Mouse (Mus musculus) hindbrain, embryonic 15.5 days (tissue): ENCODE data around the gene Mcoln3. TPM values are rescaled to one million over a fixed set of nuclear protein-coding genes. Genes with fewer than 3 reads are reported as not detected.
A peak's percentile ranks its signal among the peaks of the same experiment; 100 is the strongest.

Experiments used
- ATAC-seq: fragments of 200-750 bp; cut with Nextera tagmentation; 2 replicates; pipeline ENCODE4 v1.8.0; 2017; ENCODE audit warnings: low read depth, moderate number of reproducible peaks, moderate TSS enrichment; ENCODE audit not compliant: low FRiP score
- H3K27ac ChIP-seq: fragments of 300-500 bp; sonication (generic); replicated peaks from 2 replicates; pipeline ENCODE4 v1.5.1; 2015; ENCODE audit warnings: mild to moderate bottlenecking, inconsistent platforms
- H3K27me3 ChIP-seq: fragments of 300-500 bp; sonication (generic); 2 replicates; pipeline ENCODE4 v1.6.1; 2015; ENCODE audit warnings: control low read depth, inconsistent platforms
- H3K36me3 ChIP-seq: fragments of 300-500 bp; sonication (generic); 2 replicates; pipeline ENCODE4 v1.6.1; 2015; ENCODE audit warnings: control low read depth, inconsistent platforms
- H3K4me1 ChIP-seq: fragments of 300-500 bp; sonication (generic); replicated peaks from 2 replicates; pipeline ENCODE4 v1.6.1; 2015; ENCODE audit warnings: control low read depth, inconsistent platforms
- H3K4me2 ChIP-seq: fragments of 300-500 bp; sonication (generic); 2 replicates; pipeline ENCODE4 v1.6.1; 2015; ENCODE audit warnings: moderate library complexity, mild to moderate bottlenecking, inconsistent platforms
- H3K4me3 ChIP-seq: fragments of 300-500 bp; sonication (generic); 2 replicates; pipeline ENCODE4 v1.5.1; 2015; ENCODE audit warnings: mild to moderate bottlenecking, inconsistent platforms
- H3K9ac ChIP-seq: fragments of 300-500 bp; sonication (generic); 2 replicates; pipeline ENCODE4 v1.6.1; 2015; ENCODE audit warnings: inconsistent platforms
- H3K9me3 ChIP-seq: fragments of 300-500 bp; sonication (generic); 2 replicates; pipeline ENCODE4 v1.6.1; 2016; ENCODE audit warnings: control low read depth, inconsistent platforms
- WGBS: fragments of 180-500 bp; shearing (Covaris S2); methylation state at CpG from one replicate; pipeline ENCODE4 v1.1.7; 2015; 5-methylcytosine and 5-hydroxymethylcytosine counted together
- polyA plus RNA-seq: library from polyadenylated mRNA; unstranded; fragments of >200 nt; fragmentation: Nextera tagmentation; extraction: Ambion mirVana; gene quantifications from 2 replicates; pipeline ENCODE4 v1.2.1, GENCODE M21; 2015

Mcoln3 gene
- polyA plus RNA-seq, 1 experiment from 2014 or later, result 0.22 TPM

DNA sequence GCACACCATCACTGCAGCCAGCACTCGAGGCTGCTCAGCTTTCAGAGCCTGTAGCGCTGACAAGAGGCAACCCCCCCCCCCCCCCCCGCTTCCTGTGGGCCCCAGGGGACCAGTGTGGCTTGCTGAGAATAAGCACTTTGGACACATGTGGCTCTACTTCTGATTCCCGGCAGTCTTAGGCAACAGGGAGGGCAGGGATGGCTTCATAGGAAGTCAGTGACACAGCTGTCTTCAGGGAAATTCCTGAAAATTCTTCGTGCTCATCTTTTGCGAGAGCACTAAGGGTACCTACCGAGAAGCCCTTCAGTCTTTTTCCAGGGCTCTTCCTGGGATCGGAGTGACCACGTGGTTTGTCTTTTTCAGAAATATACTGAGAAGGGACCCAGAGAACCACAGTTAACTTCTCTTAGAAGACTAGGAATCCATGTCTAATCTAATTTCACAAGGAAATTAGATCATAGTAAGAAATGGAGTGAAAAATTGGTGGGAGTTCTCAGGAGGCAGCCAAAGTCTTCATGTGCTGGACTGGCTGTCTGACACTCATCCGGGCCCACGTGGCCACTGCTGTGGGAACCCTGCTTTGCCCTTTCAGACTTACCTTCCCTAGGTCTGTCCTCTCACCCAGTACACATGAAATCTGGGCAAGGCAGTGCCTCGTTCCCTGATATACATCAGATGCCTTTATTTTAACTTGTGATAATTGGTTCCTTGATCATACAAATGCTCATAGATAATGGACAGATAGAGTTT is 36.8 kb downstream of the Mcoln3 start:
- no peak overlapping the region for H3K4me3 ChIP-seq
- 20% methylated on average over 12 of the region's 12 CpGs for WGBS
- peaks cover 21% of the 10 kb centered on the region for H3K27me3 ChIP-seq
- H3K36me3 ChIP-seq, result no peaks in the 10 kb centered on the region
- peaks cover 10% of the 10 kb centered on the region for H3K4me1 ChIP-seq
- no peak overlapping the region for H3K27ac ChIP-seq
- H3K9me3 ChIP-seq, result no peaks in the 10 kb centered on the region
- H3K9ac ChIP-seq, result no peak overlapping the region
- ATAC-seq, result peak; percentile 45; the same call in 1 of the 2 replicates
- H3K4me2 ChIP-seq, result peak overlapping the region; percentile 5; the same call in 1 of the 2 replicates

DNA sequence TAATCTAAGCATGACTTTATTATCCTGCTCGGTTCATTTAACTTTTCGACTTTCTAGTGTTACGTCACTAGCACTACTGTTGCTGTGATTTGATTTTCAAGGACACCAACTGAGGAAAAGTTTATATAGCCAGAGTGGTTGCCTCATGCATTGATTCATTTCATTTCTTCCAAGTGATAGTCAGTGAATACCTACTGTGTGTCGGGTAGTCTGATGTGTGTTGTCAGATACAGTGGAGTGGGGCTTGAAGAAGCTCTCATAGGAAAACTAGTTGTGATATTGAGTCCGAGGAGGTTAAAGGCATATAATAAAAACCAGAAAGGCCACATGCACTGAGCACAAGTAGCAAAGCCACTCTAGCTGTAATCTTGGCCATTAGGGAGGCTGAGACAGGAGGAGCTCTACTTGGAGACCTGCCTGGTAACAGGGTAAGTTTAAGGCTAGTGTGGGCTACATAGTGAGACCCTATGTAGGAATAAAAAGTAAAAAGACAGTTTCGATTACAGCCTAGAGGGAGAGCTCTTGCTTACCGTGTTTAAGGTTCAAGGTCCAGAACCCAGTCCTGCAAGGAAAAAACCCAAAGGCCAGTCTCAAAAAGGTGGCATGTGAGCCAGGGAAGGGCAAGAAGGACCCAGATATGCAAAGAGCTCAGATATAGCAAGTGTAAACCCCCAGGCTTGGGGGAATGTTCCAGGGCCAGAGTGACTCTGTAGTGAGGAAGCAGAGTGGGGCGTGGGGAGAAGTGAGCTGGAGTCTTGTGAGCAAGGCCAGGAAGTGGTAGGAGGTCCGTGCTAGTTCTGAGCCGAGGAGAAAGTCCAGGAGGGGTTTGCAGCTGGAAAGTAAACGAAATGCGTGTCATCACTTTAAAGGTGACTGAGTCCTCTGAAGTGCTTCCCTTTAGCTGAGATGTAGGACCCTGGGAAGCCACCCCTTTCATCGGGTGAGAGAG is 38.7 kb downstream of the Mcoln3 start:
- Histone ChIP-seq H3K4me3 (no peak overlapping the region), H3K9me3 (no peaks in the 10 kb centered on the region), H3K4me1 (no peaks in the 10 kb centered on the region; the same call in 1 of the 2 replicates), H3K9ac (no peak overlapping the region), H3K36me3 (no peaks in the 10 kb centered on the region), H3K4me2 (no peak overlapping the region), H3K27me3 (peaks cover 11% of the 10 kb centered on the region; the same call in 1 of the 2 replicates), H3K27ac (no peak overlapping the region)
- 80% methylated on average over 13 of the region's 13 CpGs for WGBS
- ATAC-seq, result no peak

DNA sequence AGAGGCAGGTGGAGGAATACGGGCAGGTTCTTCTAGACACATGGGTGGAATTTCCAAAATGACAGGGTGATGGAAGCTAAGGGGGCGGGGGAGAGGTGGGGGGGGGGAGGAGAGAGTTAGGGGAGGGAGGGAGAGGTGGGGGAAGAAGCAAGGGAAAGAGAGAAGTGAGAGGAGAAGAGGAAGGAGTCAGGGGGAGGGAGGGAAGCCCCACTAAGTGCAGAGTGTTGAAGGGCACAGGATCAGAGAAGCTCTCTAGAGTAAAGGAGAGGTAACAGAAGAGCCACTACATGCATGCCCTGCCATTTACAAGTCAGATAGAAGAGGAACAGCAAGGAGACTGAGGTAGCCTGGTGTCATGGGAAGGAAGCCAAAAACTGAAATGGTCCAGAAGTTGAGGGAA is 39.6 kb downstream of the Mcoln3 start:
- 69% methylated on average over 2 of the region's 2 CpGs for WGBS
- no peak overlapping the region for H3K27ac ChIP-seq
- no peak overlapping the region for H3K4me3 ChIP-seq
- no peak for ATAC-seq
- no peaks in the 10 kb centered on the region for H3K9me3 ChIP-seq
- H3K9ac ChIP-seq, result no peak overlapping the region
- H3K4me1 ChIP-seq, result no peaks in the 10 kb centered on the region; the same call in 1 of the 2 replicates
- 0 out of 2 replicates have a peak, but pooled peaks cover 4% of the 10 kb centered on the region for H3K27me3 ChIP-seq
- no peak overlapping the region for H3K4me2 ChIP-seq
- H3K36me3 ChIP-seq, result no peaks in the 10 kb centered on the region

DNA sequence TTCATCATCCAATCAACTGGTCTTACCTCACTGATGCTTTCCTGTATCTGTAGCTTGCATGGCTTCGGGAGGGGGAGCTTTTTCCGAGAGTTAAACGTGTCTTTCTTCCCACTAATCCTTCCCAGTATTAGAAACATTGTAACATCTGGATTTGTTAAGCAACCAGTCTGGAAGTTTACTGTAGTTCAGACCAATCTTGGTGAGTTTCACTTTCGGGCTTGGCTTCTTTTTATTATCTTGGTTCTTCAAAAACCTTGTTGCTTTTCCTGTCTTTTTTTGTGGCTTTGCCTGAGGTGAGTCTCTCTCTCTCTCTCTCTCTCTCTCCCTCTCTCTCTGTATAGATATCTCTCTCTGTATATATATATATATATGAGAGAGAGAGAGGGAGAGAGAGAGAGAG is 40.8 kb downstream of the Mcoln3 start:
- no peak overlapping the region for H3K9ac ChIP-seq
- H3K9me3 ChIP-seq, result no peaks in the 10 kb centered on the region
- 84% methylated on average over 4 of the region's 4 CpGs for WGBS
- ATAC-seq, result no peak
- H3K27me3 ChIP-seq, result 0 out of 2 replicates have a peak, but pooled peaks cover 2% of the 10 kb centered on the region
- no peaks in the 10 kb centered on the region; the same call in 1 of the 2 replicates for H3K4me1 ChIP-seq
- no peak overlapping the region for H3K27ac ChIP-seq
- no peaks in the 10 kb centered on the region for H3K36me3 ChIP-seq
- no peak overlapping the region for H3K4me2 ChIP-seq
- no peak overlapping the region for H3K4me3 ChIP-seq

DNA sequence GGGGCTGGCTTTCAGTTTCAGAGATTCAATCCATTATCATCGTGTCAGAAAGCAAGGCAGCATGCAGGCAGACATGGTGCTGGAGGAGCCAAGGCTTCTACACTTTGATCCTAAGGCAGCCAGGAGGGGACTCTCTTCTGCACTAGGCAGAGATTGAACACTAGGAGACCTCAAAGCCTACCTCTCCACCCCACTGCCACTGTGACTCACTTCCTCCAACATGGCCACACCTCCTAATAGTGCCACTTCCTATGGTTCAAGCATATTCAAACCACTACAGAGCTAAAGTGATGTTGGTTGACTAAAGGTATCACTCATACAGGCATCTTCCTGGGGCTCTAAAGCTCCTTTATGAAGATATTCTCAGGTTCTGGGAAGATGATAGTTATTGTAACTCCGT is 42.1 kb downstream of the Mcoln3 start:
- H3K4me2 ChIP-seq, result no peak overlapping the region
- H3K4me1 ChIP-seq, result no peaks in the 10 kb centered on the region
- ATAC-seq, result no peak
- WGBS, result 86% methylated on average over 2 of the region's 2 CpGs
- 0 out of 2 replicates have a peak, but pooled peaks cover 2% of the 10 kb centered on the region for H3K27me3 ChIP-seq
- H3K27ac ChIP-seq, result no peak overlapping the region
- no peaks in the 10 kb centered on the region for H3K36me3 ChIP-seq
- no peak overlapping the region for H3K4me3 ChIP-seq
- no peaks in the 10 kb centered on the region for H3K9me3 ChIP-seq
- no peak overlapping the region for H3K9ac ChIP-seq

DNA sequence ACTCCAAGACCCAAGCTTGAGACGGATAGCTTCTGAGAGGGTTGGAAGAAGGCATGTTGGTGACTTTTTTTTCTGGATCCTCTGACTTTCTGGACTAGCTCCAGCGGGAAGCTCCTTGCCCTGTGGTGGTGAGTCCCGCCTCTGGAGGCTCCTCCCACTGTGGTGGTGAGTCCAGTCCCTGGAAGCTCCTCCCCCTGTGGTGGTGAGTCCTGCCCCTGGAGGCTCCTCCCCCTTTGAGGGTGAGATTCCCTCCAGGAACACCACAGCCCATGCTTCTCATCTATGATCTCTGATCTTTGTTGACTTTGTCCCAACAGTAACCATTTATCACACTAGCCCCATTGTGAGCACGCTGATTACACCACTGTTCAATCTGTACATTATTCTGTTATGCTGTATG is 44.9 kb downstream of the Mcoln3 start:
- no peak overlapping the region for H3K4me2 ChIP-seq
- H3K27ac ChIP-seq, result no peak overlapping the region
- H3K9me3 ChIP-seq, result no peaks in the 10 kb centered on the region
- H3K27me3 ChIP-seq, result no peaks in the 10 kb centered on the region
- no peak for ATAC-seq
- H3K36me3 ChIP-seq, result no peaks in the 10 kb centered on the region
- H3K9ac ChIP-seq, result no peak overlapping the region
- WGBS, result 84% methylated on average over 4 of the region's 4 CpGs
- no peaks in the 10 kb centered on the region for H3K4me1 ChIP-seq
- H3K4me3 ChIP-seq, result no peak overlapping the region

DNA sequence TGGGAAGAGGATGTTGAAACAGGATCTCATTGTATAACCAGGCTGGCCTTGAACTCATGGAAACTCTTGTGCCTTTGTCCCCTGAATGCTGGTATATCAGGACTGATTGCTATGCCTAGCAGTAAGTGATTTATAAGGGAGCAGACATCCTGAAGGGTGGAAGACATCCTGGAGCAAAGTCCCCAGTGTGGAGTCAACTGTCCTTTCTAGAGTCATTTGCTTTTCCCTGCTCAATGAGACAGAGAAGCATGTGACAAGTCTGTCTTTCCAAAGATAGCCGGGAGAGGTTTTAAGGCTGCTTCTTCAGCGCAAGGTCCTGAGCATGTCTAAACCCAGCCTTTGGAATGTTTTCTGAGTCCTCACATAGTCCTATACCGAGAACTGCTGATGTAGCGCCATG is 52.1 kb downstream of the Mcoln3 start:
- Histone ChIP-seq H3K9ac (no peak overlapping the region), H3K4me1 (no peaks in the 10 kb centered on the region), H3K4me2 (no peak overlapping the region), H3K36me3 (no peaks in the 10 kb centered on the region), H3K27me3 (no peaks in the 10 kb centered on the region), H3K9me3 (no peaks in the 10 kb centered on the region; the same call in 1 of the 2 replicates), H3K4me3 (no peak overlapping the region), H3K27ac (no peak overlapping the region)
- WGBS, result 89% methylated on average over 4 of the region's 4 CpGs
- no peak for ATAC-seq

DNA sequence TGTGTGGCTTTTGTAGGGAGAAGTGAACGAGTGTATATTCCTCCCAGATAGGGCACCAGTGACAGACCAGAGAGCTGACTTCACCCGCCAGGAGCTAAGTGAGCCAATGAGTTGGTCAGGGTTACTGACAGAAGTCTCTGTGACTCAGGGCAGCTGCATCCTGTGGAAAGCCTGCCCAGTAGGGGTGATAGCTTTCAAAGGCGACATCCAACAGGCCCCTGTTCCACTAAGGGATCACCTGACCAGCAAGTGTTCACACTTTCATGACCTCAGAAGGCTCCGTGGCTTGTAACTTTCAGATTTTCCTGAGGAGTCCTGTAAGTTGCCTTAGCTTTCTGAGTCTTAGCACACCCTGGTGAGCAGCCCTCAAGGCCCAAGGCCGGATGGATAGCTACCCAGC is 55.8 kb downstream of the Mcoln3 start:
- no peak overlapping the region for H3K27ac ChIP-seq
- H3K9me3 ChIP-seq, result no peaks in the 10 kb centered on the region; the same call in 1 of the 2 replicates
- no peaks in the 10 kb centered on the region for H3K36me3 ChIP-seq
- H3K9ac ChIP-seq, result no peak overlapping the region
- H3K4me1 ChIP-seq, result no peaks in the 10 kb centered on the region
- 74% methylated on average over 5 of the region's 5 CpGs for WGBS
- ATAC-seq, result no peak
- H3K4me3 ChIP-seq, result no peak overlapping the region
- no peak overlapping the region for H3K4me2 ChIP-seq
- H3K27me3 ChIP-seq, result no peaks in the 10 kb centered on the region

DNA sequence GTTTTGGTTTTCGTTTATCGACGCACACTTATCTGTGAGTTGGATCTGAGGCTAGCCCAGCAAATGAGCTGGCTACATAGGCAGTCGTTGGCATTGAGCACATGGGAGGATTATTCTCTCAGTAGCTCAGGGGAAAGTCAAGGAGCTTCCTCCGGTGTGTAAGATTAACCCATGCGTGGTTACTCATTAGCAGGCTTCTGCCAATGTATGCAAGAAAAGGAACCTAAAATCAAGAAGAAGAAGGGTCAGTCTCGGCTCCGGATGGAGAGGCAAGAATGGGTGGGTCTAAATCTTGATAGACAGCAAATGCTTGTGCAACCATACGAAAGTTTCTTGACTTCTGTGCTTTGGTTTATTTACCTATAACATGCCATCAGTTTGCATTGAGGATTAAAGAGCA is 57.0 kb downstream of the Mcoln3 start:
- no peak for ATAC-seq
- H3K36me3 ChIP-seq, result no peaks in the 10 kb centered on the region
- no peaks in the 10 kb centered on the region; the same call in 1 of the 2 replicates for H3K9me3 ChIP-seq
- H3K27me3 ChIP-seq, result no peaks in the 10 kb centered on the region
- no peak overlapping the region for H3K9ac ChIP-seq
- no peak overlapping the region for H3K4me2 ChIP-seq
- WGBS, result 89% methylated on average over 9 of the region's 9 CpGs
- no peak overlapping the region for H3K4me3 ChIP-seq
- H3K4me1 ChIP-seq, result no peaks in the 10 kb centered on the region
- H3K27ac ChIP-seq, result no peak overlapping the region

DNA sequence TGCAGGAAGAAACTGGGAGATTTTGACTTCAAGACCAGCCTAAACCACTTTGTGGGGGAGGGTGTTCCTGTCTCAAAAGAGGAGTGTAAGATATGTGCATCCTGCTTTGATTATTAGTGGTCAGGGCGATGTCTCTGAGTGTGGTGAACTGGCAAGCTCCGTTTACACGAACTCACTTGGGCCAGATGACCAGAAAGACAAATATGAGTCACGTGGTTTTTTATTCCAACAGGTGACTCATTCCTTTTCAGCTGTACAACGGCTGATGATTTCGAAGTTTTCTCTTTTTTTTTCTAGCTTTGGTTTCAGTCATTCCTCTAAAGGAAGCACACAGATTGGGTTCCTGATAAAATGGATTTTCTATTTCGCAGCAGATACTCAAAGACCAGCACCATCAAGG is 60.0 kb downstream of the Mcoln3 start:
- ATAC-seq, result no peak
- no peaks in the 10 kb centered on the region for H3K4me1 ChIP-seq
- H3K4me3 ChIP-seq, result no peak overlapping the region
- peak overlapping the region; percentile 43; the same call in 1 of the 2 replicates for H3K9ac ChIP-seq
- no peaks in the 10 kb centered on the region for H3K36me3 ChIP-seq
- peak overlapping the region; percentile 62 for H3K4me2 ChIP-seq
- 80% methylated on average over 7 of the region's 7 CpGs for WGBS
- H3K27ac ChIP-seq, result no peak overlapping the region
- H3K27me3 ChIP-seq, result 0 out of 2 replicates have a peak, but pooled peaks cover 3% of the 10 kb centered on the region
- no peaks in the 10 kb centered on the region for H3K9me3 ChIP-seq

DNA sequence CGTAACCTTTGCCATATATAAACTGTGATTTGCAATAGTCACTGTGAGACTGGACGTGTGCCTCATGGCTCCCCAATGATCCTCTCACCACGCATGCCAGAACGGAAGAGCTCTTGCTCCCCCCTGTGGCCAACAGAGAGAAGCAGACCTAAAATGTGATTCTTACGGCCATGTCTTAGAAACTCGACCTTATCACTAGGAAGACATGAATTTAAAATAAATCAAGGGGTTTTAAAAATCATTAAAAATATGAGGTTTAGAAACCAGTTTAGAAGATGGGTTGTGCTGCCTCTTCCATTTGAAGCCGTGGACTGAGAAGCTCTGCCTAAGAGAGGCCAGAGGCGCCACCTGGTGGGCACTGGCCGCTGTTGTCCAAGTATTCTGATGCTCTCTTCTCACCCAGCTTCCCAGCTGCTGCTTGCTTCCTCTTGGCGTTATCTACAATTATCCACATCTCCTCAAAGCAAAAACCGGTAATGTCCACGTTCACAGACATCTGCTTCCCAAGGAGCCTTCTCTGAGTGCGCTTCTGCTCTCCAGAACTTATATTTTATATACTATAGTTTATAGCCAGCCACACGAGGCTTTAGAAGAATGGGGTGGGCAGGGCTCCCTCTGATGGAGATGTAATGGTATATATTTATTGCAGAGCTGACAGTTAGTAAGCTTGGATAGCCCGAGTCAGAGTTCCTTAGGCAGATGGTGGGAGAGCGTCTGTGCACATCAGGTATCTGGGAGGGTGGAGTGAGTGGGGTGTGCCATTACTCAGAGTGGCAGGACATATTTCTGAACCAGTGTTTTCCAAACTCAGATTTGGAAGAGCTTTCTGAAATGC is 60.7 kb downstream of the Mcoln3 start:
- no peaks in the 10 kb centered on the region for H3K9me3 ChIP-seq
- 4% methylated on average over 16 of the region's 16 CpGs for WGBS
- 0 out of 2 replicates have a peak, but pooled peaks cover 3% of the 10 kb centered on the region for H3K27me3 ChIP-seq
- H3K9ac ChIP-seq, result peak overlapping the region; percentile 43
- H3K4me3 ChIP-seq, result peak overlapping the region; percentile 38
- no peaks in the 10 kb centered on the region for H3K4me1 ChIP-seq
- no peaks in the 10 kb centered on the region for H3K36me3 ChIP-seq
- ATAC-seq, result peak; percentile 89
- H3K27ac ChIP-seq, result peak overlapping the region; percentile 69; the same call in 1 of the 2 replicates
- H3K4me2 ChIP-seq, result peak overlapping the region; percentile 62
